Mouse (Mus musculus) MN1 (cell line): Measurements from ENCODE around the gene 2010109A12Rik.

Source experiments
- DNase-seq: peaks from one replicate; pipeline ENCODE4 v3.0.0-alpha.2; 2016; ENCODE audit warnings: low spot score

2010109A12Rik gene

GRCm38 (mm10) chr5:93206109-93207005 is at the start of gene 2010109A12Rik, which contains the start of gene Ccni:
Gene 2010109A12Rik (plus strand): TSS chr5:93206518.
Gene Ccni (minus strand): TSS chr5:93206495.
- DNase-seq: peak; percentile 97

GRCm38 (mm10) chr5:93163541-93163940 is 42.8 kb upstream of the 2010109A12Rik start:
- DNase-seq: peak; percentile 58

- no peak for DNase-seq
These were observed 38.3 kb upstream of the 2010109A12Rik start for GRCm38 (mm10) chr5:93167919-93168516.

- no peak for DNase-seq
These were observed 37.7 kb upstream of the 2010109A12Rik start for GRCm38 (mm10) chr5:93168654-93169053.

GRCm38 (mm10) chr5:93171420-93171819 is 34.9 kb upstream of the 2010109A12Rik start:
- no peak for DNase-seq

- no peak for DNase-seq
These were observed 33.8 kb upstream of the 2010109A12Rik start for GRCm38 (mm10) chr5:93172536-93172935.

- DNase-seq: no peak
These were observed 31.6 kb upstream of the 2010109A12Rik start for GRCm38 (mm10) chr5:93174675-93175074.

GRCm38 (mm10) chr5:93178616-93179015 is 27.7 kb upstream of the 2010109A12Rik start:
- no peak for DNase-seq

- DNase-seq: peak; percentile 46
These were observed 26.1 kb upstream of the 2010109A12Rik start for GRCm38 (mm10) chr5:93180252-93180651.

GRCm38 (mm10) chr5:93183311-93183710 is 23.0 kb upstream of the 2010109A12Rik start:
- DNase-seq: no peak

- no peak for DNase-seq
These were observed 21.8 kb upstream of the 2010109A12Rik start for GRCm38 (mm10) chr5:93184548-93184947.

GRCm38 (mm10) chr5:93189607-93190006 is 16.7 kb upstream of the 2010109A12Rik start:
- no peak for DNase-seq

- DNase-seq: no peak
These were observed 15.9 kb upstream of the 2010109A12Rik start for GRCm38 (mm10) chr5:93190428-93190827.

GRCm38 (mm10) chr5:93198232-93198631 is 8.1 kb upstream of the 2010109A12Rik start:
- DNase-seq: no peak

GRCm38 (mm10) chr5:93201181-93201580 is 5.1 kb upstream of the 2010109A12Rik start:
- DNase-seq: no peak

GRCm38 (mm10) chr5:93205371-93206108 is 778 bp upstream of the 2010109A12Rik start:
- DNase-seq: peak; percentile 30

- DNase-seq: peak; percentile 58
These were observed 659 bp downstream of the 2010109A12Rik start for GRCm38 (mm10) chr5:93207006-93207348.

- no peak for DNase-seq
These were observed 1.2 kb downstream of the 2010109A12Rik start for GRCm38 (mm10) chr5:93207555-93207954.

- DNase-seq: no peak
These were observed 12.1 kb downstream of the 2010109A12Rik start for GRCm38 (mm10) chr5:93218375-93218774.

- no peak for DNase-seq
These were observed 15.3 kb downstream of the 2010109A12Rik start for GRCm38 (mm10) chr5:93221661-93222060.

GRCm38 (mm10) chr5:93224549-93224948 is 18.2 kb downstream of the 2010109A12Rik start:
- no peak for DNase-seq

GRCm38 (mm10) chr5:93227157-93227556 is 20.8 kb downstream of the 2010109A12Rik start:
- no peak for DNase-seq

- no peak for DNase-seq
These were observed 23.2 kb downstream of the 2010109A12Rik start for GRCm38 (mm10) chr5:93229527-93229926.
